Mouse (Mus musculus): ENCODE results near the gene Hist1h4b. TPM values are rescaled to one million over a fixed set of nuclear protein-coding genes. Genes with fewer than 3 reads are reported as not detected.

Gene Hist1h4b
- total and polyA plus RNA-seq, 3 experiments: 19.0 to 3,071 TPM; not detected in 1

DNA sequence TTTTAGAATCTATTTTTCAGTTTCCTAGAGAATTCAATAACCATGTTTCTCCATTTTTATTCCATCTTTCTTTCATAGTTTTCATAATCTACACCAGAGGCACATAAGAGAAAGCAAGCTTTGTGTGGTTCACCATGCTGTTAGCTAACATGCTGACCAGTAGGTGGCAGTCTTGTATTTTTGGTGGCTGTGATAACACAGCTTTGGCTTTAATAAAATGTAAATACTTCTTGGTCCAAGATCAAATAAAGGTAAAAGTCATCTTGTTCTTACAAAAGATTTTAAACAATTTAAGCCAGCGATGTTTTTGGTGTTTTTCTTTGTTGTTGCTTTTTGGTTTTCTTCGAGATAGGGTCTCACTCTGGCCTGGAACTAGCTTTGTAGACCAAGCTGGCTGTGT lies 35.7 kb downstream of the Hist1h4b start:
- TF ChIP-seq UBTF (IDR thresholded peaks at IDR 0.05; ENCODE audit: borderline replicate concordance, insufficient read depth, low read depth, low read length) (no peak), ZC3H11A (IDR thresholded peaks at IDR 0.05; ENCODE audit: low read depth, low read length) (peak; percentile 77), MAX (IDR thresholded peaks at IDR 0.05; ENCODE audit: low read length) (0 out of 2 replicates have a peak, but pooled peaks have one; percentile 12), CTCF (IDR thresholded peaks at IDR 0.05 in 2 of 3, conservative IDR thresholded peaks at IDR 0.05 in 1 of 3; ENCODE audit: control insufficient read depth in 1 of 3, insufficient read depth in 1 of 3, low read depth in 2 of 3, low read length in 3 of 3, poor library complexity in 1 of 3, severe bottlenecking in 1 of 3) (peak; percentile 56 to 88 (median 77)), SMC3 (IDR thresholded peaks at IDR 0.05; ENCODE audit: low read depth, low read length) (peak; percentile 82), MXI1 (IDR thresholded peaks at IDR 0.05; ENCODE audit: low read depth, low read length) (no peak), MAFK (IDR thresholded peaks at IDR 0.05; ENCODE audit: borderline replicate concordance, low read depth, low read length) (no peak), MYC (IDR thresholded peaks at IDR 0.05; ENCODE audit: low read depth, low read length) (peak; percentile 61; the same call in 1 of the 2 replicates), KAT2A (conservative IDR thresholded peaks at IDR 0.05; ENCODE audit: low read depth, low read length) (no peak), CHD1 (IDR thresholded peaks at IDR 0.05; ENCODE audit: low read depth, low read length) (no peak), RAD21 (IDR thresholded peaks at IDR 0.05; ENCODE audit: low read depth, low read length) (peak; percentile 92), MYB (IDR thresholded peaks at IDR 0.05; ENCODE audit: low read depth, low read length) (no peak)
- Histone ChIP-seq H3K9me3 (replicated peaks; ENCODE audit: insufficient read depth, low read length) (no peaks in the 10 kb centered on the region), H3K4me3 (ENCODE audit: control insufficient read depth in 1 of 2, insufficient read depth in 1 of 2, low read depth in 2 of 2, low read length in 2 of 2) (no peak overlapping the region), H3K36me3 (ENCODE audit: control insufficient read depth in 1 of 2, insufficient read depth in 2 of 2, low read length in 2 of 2) (no peaks in the 10 kb centered on the region), H3K27me3 (ENCODE audit: control insufficient read depth in 1 of 2, insufficient read depth in 2 of 2, low read length in 2 of 2) (peaks cover 2 to 7% of the 10 kb centered on the region in 2 experiments; a peak in 2 of 4 replicates), H3K79me2 (ENCODE audit: control insufficient read depth, insufficient read depth, low read length, poor library complexity) (no peaks in the 10 kb centered on the region), H3K4me1 (ENCODE audit: control insufficient read depth in 1 of 2, insufficient read depth in 2 of 2, low read length in 2 of 2) (no peaks in the 10 kb centered on the region), H3K9ac (ENCODE audit: control insufficient read depth, low read depth, low read length, poor library complexity, severe bottlenecking) (no peak overlapping the region), H3K27ac (ENCODE audit: control insufficient read depth, low read depth, low read length) (no peak overlapping the region)
- DNase-seq (ENCODE audit: low read depth, low spot score): peak; percentile 75

DNA sequence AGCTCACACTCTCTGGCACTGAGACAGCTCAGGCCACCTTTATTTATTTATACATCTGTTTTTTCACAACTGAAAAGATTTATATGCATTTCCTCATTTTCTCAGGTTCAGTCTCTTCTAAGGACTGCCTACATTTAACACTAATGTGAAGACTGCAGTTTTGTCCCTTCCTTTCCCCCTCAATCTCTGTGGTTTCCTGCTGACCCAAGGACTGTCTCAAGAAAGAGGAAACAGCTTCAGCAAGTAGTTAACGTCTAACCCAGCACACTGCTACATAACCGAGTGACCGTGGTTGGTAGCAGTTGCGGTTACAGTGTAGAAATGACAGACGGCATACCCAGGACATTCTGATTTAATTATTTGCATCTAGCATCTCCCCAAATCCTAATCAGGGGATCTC lies 42.6 kb downstream of the Hist1h4b start:
- no peak overlapping the region for H3K27ac ChIP-seq (ENCODE audit: control insufficient read depth, low read depth, low read length)
- H3K9ac ChIP-seq (ENCODE audit: control insufficient read depth, low read depth, low read length, poor library complexity, severe bottlenecking): no peak overlapping the region
- peaks cover 4 to 8% of the 10 kb centered on the region in 2 experiments for H3K27me3 ChIP-seq (ENCODE audit: control insufficient read depth in 1 of 2, insufficient read depth in 2 of 2, low read length in 2 of 2)
- TF ChIP-seq MEF2A (IDR thresholded peaks at IDR 0.05; ENCODE audit: extremely low read depth, insufficient replicate concordance, low read depth, low read length, poor library complexity, severe bottlenecking) (no peak), ETS1 (IDR thresholded peaks at IDR 0.05; ENCODE audit: low read depth, low read length) (no peak), MYC (IDR thresholded peaks at IDR 0.05; ENCODE audit: low read depth, low read length) (no peak), SIN3A (IDR thresholded peaks at IDR 0.05; ENCODE audit: low read length) (no peak), MAX (IDR thresholded peaks at IDR 0.05; ENCODE audit: low read length) (no peak), ZKSCAN1 (IDR thresholded peaks at IDR 0.05; ENCODE audit: low read depth, low read length) (no peak), RCOR1 (IDR thresholded peaks at IDR 0.05; ENCODE audit: low read depth, low read length) (no peak), CHD2 (IDR thresholded peaks at IDR 0.05; ENCODE audit: low read length) (no peak), SMC3 (IDR thresholded peaks at IDR 0.05; ENCODE audit: low read depth, low read length) (no peak), ZMIZ1 (IDR thresholded peaks at IDR 0.05; ENCODE audit: low read depth, low read length) (no peak), EP300 (IDR thresholded peaks at IDR 0.05; ENCODE audit: low read depth in 1 of 2, low read length in 2 of 2) (no peak), MYB (IDR thresholded peaks at IDR 0.05; ENCODE audit: low read depth, low read length) (no peak), MAZ (IDR thresholded peaks at IDR 0.05; ENCODE audit: low read depth, low read length) (no peak), TBP (IDR thresholded peaks at IDR 0.05; ENCODE audit: low read depth, low read length) (no peak), USF2 (IDR thresholded peaks at IDR 0.05; ENCODE audit: borderline replicate concordance in 1 of 2, insufficient read depth in 1 of 2, low read depth in 1 of 2, low read length in 2 of 2) (no peak), MXI1 (IDR thresholded peaks at IDR 0.05; ENCODE audit: low read depth, low read length) (no peak), TAL1 (IDR thresholded peaks at IDR 0.05; ENCODE audit: low read length) (no peak)
- no peaks in the 10 kb centered on the region for H3K9me3 ChIP-seq (replicated peaks; ENCODE audit: insufficient read depth, low read length)
- no peaks in the 10 kb centered on the region for H3K36me3 ChIP-seq (ENCODE audit: control insufficient read depth in 1 of 2, insufficient read depth in 2 of 2, low read length in 2 of 2)
- H3K4me1 ChIP-seq (ENCODE audit: control insufficient read depth in 1 of 2, insufficient read depth in 2 of 2, low read length in 2 of 2): no peaks in the 10 kb centered on the region
- no peak for DNase-seq (ENCODE audit: low read depth, low spot score)
- H3K4me3 ChIP-seq (ENCODE audit: control insufficient read depth in 1 of 2, insufficient read depth in 1 of 2, low read depth in 2 of 2, low read length in 2 of 2): no peak overlapping the region
- no peaks in the 10 kb centered on the region for H3K79me2 ChIP-seq (ENCODE audit: control insufficient read depth, insufficient read depth, low read length, poor library complexity)

Measured in MEL (cell line).